Mouse (Mus musculus): ENCODE results near the gene E130114P18Rik.
A peak's percentile ranks its signal among the peaks of the same experiment; 100 is the strongest.

Gene E130114P18Rik

DNA sequence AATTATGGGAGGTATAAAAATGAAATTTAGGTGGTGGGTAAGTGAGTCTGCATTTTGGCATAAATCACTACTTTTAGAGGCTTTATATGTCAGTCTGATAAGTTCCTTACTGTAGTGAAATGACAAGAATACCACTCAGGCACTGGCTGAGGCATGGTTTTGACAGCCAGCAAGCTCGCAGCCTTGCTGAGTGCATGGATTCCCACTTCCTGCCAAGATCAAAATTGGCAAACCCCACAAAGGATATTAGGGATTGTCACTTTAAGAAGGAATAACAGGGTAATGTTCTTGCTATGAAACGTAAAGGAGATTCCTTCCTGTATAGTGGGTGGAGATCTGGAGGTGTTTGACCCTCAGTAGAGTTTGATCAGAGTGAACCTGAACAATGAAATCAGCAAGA is 27.4 kb upstream of the E130114P18Rik start:
- DNase-seq (ENCODE audit: low spot score) = no peak

DNA sequence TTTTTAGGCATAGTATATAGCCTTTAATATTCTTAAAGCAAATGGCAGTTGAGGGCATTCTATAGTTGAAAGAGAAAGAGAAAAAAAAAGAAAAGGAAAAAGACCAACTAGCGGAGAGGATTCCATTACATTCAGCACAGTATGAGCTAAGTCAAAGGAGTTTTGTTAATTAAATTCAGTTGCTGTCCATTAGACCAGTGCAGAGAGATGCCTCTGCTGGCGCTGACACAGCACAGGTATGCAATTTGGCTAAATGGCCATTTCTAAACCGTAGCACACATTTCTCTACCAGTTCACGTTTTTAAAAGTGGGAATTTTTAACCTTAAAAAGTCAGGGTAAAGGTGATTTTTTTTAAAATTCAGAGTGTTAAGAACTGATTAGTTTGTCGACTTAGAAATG is 26.8 kb upstream of the E130114P18Rik start:
- no peak for DNase-seq (ENCODE audit: low spot score)

DNA sequence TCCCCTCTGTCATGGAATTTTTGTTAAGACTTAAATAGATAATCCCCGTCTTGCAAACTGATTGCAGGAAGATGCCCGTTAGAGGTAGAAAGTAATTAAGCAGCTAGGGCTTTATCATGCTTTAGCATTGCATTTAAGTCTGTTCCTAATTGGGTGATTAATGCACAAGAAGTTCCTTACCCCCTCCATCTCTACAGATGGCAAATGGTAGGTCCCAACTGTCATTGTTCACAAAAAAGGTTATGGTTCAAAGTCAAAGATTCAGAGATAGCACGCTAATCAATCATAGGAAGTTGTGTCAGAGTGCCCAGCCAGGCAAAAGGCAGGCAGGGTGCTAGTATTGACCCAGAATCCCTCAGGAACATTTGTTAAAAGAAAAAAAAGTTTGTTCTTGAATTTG is 25.9 kb upstream of the E130114P18Rik start:
- no peak for DNase-seq (ENCODE audit: low spot score)

GRCm38 (mm10) chr4:97796505-97796904 is 18.6 kb upstream of the E130114P18Rik start:
- no peak for DNase-seq (ENCODE audit: low spot score)

GRCm38 (mm10) chr4:97795957-97796356 is 18.1 kb upstream of the E130114P18Rik start:
- DNase-seq (ENCODE audit: low spot score) = no peak

DNA sequence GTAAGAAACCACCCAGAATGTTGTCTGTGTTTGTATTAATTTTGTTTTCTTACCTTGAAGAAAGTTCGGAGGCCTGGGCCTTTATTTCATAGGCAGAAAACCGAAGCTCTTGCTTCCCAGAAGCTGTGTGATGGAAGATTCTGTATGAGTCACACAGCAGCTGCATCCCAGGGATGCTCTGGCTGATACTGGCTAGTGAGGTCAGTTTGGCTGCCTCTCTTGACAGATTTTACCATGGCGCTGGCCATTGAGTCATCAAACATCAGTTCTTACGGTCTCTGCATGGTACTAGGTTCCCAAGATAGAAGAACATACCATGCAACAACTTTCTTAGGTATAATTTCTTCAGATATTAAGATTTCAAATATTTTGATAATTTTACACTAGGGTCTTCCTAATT is 17.0 kb upstream of the E130114P18Rik start:
- DNase-seq (ENCODE audit: low spot score) = no peak

DNA sequence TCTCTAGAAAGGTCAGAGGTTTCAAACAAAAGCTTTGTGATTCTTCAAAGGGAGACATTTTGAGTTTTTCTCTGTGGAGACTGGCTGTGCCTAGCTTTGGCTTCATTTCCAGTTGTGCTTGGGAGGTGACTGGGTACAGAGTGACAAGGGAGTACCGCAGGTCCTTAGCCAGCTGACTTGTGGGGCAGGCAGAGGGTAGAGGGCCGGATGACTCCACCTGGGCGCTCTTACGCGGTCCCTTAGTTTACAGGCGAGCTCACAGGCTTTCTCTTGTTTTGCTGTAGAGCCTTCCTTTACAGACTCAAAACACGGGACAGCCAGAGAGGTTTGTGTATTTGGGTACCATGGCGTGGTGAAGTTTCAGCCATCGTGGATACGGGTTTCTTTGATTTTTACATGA is 16.1 kb upstream of the E130114P18Rik start:
- no peak for DNase-seq (ENCODE audit: low spot score)

GRCm38 (mm10) chr4:97788537-97788936 is 10.7 kb upstream of the E130114P18Rik start:
- no peak for DNase-seq (ENCODE audit: low spot score)

DNA sequence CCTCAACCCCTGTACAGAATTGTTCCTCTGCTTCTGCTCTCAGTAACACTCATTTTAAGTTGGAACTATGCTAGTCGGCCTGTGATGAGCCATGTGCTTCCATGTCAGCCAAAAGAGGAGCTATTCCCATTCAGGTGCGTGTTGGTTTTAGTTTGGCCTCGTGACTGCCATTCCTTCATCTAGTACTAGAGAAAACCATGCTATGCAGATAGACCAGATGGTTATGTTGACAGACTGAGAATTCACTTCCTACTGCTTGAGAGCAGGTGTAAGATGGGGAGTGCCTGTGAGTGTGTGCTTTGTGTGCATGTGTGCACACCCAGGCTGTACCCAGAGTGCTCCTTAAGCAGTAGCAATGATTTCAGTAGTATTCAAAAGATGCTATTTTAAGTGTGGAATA is 9.6 kb upstream of the E130114P18Rik start:
- peak; percentile 57 for DNase-seq (ENCODE audit: low spot score)

- DNase-seq (ENCODE audit: low spot score) = no peak
Observed at GRCm38 (mm10) chr4:97786571-97786970, 8.7 kb upstream of the E130114P18Rik start.

GRCm38 (mm10) chr4:97785547-97786271 is 7.8 kb upstream of the E130114P18Rik start:
- DNase-seq (ENCODE audit: low spot score) = no peak

DNA sequence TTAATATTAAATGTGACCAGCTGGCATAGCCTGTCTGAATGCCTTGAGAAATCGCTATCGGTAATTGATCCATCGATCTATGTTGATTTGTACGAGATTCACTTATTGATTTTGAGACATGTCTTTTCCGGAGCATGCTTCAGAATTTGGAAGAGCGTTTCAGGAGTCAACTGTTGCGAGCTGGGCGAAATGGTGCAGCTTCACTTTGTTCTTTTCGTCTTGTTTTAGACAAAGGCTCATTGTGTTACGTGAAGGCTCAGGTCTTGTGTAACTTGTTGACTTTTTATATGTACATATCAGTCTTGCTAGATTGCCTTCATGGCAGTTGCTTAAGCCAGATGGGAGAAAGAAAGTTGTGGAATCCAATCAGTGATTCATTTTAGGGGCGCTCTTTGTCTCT is 6.4 kb upstream of the E130114P18Rik start:
- DNase-seq (ENCODE audit: low spot score) = no peak

DNA sequence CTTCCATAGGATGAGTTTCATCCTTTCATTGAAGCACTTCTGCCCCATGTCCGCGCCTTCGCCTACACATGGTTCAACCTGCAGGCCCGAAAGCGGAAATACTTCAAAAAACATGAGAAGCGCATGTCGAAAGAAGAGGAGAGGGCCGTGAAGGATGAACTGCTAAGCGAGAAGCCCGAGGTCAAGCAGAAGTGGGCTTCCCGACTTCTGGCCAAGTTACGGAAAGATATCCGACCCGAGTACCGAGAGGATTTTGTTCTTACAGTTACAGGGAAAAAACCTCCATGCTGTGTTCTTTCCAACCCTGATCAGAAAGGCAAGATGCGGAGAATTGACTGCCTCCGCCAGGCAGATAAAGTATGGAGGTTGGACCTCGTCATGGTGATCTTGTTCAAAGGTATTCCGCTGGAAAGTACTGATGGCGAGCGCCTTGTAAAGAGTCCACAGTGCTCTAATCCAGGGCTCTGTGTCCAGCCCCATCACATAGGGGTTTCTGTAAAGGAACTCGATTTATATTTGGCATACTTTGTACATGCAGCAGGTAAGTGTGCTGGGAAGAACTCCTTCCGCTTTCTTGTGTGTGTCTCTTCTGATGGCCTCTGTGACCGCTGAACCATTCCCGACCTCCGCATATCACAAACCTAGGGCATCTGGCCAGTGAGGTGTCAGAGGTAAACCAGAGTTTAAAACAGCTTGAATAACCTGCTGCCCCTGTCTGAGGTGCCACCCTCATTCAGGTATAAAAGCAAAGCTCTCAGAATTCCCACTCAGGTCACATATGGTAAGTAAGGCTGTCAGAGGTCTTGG is 5.4 kb upstream of the E130114P18Rik start:
- no peak for DNase-seq (ENCODE audit: low spot score)

DNA sequence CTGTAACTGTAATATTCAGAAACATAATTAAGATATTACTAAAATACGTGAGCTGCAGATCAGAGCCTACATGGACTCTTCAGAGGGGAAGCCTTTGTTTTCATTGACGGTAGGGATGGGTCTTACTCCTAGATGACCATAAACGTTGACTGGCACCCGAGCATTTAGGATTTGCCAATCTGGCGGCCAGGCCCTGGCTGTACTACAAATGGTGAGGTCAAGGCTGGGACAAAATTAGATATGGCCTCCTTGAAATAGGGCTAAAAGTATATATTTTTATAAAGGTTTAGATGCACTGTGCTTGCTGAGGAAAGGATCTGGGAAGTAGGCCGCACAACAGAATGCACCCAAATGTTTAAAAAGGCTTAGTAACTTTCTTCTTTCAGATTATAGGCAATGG is 4.6 kb upstream of the E130114P18Rik start:
- DNase-seq (ENCODE audit: low spot score) = no peak

DNA sequence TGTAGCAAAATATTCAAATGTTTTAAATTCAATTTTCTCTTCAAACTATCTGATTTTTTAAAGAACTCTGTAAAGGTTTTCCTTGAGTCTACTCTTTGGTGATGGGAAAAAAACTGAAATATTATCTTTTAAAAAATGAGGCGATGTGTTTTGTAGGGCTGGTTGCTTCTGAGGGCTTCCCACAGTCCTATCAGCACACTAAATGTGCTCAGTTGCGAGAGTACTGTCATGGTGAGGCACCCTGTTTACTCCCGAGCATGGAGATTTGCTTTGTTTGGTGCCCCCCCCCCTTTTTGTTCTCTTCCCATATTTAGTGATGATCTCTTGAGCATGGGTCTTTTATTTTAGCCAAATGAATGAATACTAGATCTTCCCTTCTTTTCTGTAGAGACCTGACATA is 4.2 kb upstream of the E130114P18Rik start:
- no peak for DNase-seq (ENCODE audit: low spot score)

- DNase-seq (ENCODE audit: low spot score) = no peak
Observed at GRCm38 (mm10) chr4:97780666-97781435, 3.0 kb upstream of the E130114P18Rik start.

DNA sequence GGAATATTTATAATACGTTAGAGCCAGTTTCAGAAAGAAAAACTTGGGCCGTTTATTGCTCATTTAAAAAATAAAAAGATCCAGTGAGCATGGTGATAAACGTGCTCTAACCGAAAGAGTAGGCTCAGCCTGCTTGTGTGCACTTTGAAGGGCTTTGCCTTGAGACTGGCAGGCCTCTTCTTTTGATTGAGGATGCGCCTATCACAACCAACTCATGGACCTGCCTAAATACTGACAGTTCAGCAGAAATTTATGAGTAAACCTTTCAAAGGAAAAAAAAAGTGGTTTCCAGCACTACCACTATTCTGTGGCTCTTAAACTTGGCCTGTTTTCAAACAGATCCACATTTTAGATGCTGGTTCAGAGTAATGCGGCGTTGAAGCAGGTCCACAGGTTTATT is 2.1 kb upstream of the E130114P18Rik start:
- no peak for DNase-seq (ENCODE audit: low spot score)

DNA sequence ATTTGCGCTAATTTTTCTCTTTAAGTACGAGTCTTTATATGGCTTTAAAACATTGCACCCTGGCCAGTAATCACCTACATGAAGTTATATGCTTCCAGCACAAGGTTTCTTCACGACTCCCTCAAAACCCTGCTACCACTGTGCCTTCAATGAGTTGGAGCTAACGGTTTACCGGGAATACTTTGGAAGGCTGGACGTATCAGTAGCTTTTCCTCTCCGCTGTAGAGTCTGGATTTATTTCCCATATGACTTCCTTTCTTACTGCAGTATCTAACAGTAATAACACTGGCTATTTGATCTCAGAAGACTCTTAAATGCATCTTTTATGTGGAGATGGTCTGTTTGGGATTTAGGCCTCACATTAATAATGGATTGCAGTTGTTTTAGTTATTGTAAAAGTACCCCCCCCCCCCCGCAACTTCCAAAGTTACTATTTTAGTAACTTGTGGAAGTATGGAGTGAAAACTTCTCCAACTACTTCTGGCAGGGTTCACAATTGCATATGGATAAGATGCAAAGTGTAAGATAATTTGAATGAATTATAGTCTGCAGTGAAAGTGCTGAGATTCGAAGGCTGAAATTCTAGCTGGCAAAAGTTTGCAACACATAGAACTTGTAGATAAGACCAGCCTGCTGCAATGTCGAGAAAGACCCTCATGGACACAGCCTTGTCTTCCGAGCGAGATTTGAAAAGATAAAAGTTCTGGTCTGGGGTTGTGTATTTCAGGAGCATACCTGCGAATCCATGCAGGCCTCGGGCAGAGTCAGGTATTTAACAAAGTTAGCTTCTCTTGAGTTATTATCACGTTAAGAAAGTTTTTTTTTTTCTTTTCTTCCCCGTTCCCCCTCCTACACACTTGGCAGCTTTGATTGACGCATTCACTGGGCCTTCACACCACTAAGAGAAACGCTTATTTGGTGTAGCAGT is 1.4 kb upstream of the E130114P18Rik start:
- DNase-seq (ENCODE audit: low spot score) = no peak

DNA sequence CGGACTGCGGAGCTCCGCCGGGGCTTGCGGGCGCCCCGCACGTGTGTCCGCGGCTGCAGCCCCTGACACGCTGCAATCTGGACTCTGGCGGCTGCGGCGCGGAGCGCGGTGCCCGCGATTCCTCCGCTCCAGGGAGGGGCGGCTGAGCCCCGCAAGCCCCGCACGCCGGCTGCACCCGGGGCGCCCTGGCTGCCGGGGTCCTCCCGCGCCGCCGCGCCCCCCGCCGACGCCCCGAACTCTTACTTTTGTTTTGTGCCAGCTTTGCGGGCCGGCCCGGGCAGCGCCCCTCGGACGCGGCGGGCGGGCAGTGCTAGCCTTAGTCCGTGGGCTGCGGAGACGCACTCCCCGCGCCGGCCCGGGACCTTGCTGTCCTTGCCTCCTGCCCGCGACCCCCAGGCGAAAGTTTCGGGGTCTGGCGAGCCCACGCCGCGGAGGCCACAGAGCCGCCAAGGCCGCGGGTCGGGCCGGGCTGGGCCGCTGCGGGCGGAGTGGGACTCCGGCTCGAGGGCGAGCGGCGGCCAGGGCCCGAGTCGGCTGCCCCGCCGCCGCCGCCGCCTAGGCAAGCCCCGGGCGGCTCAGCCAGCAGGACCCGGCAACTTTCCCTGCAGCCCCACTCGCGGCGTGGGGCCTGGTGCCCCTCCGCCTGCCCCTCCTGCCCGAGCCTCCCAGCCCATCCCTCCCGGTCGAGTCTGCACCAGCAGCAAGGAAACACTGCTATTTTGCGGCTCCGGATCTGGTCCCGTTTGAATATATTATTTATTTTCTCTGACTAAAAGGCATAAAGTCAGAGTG is 529 bp upstream of the E130114P18Rik start:
- no peak for DNase-seq (ENCODE audit: low spot score)

DNA sequence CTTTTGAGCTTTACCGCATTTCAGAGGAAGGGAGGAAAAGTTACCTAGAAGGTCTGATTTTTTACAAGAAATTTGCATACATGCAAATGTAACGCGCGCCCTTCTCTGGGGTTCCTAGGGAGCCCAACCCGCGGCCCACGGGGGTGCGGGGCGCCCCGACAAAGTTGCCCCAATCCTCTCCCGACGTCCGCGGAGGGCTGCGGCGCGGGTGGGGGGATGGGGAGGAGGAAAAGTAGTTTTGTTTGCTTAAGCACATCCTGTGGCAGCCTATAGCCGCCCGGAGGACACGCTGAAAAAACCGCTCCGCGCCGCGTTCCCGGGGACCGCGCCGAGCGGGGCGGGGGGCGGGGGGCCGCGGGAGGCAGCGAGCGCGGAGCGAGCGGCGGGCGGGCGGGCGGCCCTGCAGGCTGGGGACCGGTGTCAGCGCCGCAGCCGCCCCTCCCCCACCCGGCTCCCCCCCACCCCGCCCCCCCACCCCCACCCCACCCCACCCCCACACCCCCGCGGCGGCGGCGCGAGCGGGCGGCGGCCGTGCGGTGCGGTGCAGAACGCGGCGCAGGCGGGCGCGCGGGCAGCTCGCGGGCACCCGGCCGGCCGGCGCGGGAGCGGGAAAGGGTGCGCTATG is 685 bp downstream of the E130114P18Rik start:
- no peak for DNase-seq (ENCODE audit: low spot score)
